Mouse (Mus musculus) mouse trophoblast stem cell (cell line): ENCODE measurements around the gene Dgcr6.

ENCODE experiments used
- in situ Hi-C, 2 experiments: fragments of 300-500 bp; cut with MseI, MboI; formaldehyde crosslinking; loops; 2 replicates in 1 of 2; 3 replicates in 1 of 2; pipeline ENCODE4 v1.15.1; 2025

Gene Dgcr6

DNA sequence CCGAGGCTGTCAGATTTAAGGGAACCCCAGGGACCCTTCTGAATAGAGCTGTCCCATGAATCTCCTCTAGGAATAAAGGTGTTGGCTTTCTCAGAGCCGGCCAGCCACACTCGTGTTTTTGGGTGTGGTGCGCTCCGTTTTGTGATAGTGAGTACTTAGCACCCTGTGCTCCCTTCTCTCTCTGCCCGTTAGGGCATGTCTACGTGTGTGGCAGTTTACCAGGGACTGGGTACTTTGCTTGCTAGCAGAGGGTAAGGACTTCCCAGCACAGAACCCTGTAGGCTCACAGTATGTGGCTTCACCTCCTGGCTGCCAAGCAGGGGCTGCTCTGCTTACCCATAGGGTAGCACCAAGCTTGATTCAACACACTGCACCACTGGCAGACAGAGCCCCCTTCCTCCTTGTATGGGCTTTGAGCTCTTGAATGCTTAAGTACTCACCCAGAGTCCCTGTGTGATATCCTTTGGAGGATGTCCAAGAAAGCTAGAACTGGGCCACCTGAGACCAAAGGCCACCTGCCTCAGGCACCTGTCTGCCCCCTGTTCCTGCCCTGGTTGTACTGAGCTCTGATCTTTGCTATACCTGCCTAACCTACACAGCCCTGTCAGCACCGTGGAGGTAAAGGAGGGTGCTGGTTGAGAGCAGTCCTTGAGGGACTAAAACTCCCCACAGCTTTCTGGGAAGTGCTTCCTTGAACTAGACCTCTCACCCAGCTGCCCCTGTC, 16.2 kb downstream of the Dgcr6 start:
- in situ Hi-C loops = no loop called here

DNA sequence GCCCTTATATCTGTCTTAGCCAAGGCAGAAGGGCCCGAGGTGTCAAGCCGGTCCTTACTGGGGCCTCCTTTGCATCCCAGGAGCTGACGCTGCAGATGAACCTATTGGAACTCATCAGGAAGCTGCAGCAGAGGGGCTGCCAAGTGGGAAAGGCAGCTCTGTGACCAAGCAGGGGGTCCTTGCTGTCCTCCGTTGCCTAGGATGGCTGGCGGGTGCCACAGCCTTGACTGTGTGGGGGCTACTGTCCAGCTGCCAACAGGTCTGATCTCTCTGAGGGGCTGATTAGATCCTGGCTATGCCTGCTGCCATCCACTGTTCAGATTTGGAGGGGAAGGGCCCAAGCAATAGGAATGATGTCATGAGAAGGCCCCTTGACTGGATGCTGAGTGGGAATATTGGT, 18.1 kb downstream of the Dgcr6 start:
- in situ Hi-C loops = no loop called here

DNA sequence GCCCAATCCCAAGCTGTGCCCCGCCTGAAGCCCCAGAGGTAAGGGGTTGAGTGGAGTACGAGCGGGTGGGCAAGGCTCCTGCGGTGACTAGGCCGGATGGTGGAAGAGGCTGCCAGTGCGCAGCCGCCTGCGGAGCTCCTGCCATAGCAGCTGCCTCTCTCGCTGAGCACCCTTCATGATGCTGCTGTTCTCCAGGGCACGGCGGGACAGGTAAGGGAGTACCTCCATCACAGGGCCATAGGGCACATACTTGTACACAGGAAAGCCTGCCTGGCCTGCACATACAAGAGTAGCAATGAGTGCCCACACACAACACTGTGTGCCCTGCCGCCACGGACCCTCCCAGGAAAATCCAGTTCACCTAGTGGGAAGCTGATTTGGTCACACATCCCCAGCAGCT, 19.4 kb downstream of the Dgcr6 start:
- in situ Hi-C loops = no loop called here

DNA sequence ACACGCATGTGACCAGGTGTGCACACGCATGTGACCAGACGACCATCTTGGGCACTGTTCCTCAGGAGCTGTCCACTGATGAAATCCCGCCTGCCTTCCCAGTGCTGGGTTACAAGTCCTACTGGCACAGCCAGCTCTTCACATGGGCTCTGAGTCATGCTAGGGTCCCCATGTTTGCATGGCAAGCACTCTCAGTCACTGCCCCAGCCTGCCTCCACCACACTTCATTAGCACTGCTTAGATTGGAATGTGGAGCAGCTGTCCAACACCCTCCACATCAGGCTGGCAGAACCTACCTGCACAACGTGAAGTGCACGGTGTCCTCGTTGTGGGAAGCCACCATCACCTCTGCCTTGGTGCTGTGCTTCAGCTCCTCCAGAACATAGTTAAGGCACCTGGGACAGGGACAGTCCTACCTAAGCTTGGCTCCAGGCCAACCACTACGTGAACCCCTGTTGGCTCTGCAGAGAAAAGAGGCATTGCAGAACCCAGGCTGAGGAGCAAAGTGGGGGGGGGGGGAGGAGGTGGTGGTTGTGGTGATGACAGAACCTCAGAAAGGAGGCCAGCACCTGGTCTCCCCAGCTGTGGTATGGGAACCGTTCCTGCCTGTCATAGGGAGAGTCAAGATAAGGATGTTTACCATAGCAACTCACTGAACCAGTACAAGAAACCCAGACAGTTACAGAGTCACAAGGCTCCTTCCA, 20.8 kb downstream of the Dgcr6 start:
- in situ Hi-C loops = no loop called here

DNA sequence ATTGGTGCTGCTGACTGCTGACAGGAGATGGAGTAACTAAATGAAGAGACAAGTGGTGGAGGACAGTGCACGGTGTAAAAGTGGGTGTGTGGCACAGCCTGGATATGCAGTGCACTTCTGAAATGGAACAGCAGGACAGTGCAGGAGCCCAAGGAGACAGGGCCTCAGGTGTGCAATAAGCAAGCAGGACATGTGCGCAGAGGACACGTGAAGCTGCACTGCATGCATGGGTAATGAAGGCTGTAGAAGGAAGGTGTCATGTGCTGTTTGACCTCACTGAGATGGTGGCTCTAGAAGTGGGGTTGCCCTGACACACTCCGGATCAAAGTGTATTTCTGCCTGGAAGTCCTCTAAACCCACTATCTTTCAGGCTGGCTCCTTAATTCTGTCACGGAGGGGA, 22.0 kb downstream of the Dgcr6 start:
- in situ Hi-C loops = no loop called here

DNA sequence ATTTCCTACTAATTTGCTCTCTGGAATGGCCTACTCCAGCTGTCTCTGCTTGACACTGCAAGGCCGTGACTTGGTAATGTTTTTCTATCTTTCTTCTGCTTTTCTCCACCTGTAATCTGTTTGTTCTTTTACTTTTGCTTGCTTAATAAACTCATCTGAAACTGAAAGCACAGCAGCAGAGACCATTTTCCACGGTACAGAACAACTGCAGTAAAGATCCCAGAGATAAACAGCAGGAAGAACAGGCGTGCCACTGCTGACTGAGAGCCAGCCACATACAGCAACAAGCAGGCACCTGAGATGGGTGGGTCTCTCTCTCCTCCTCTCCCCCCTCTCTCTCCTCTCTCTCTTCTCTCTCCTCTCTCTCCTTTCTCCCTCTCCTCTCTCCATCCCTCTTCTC, 22.5 kb downstream of the Dgcr6 start:
- in situ Hi-C loops = no loop called here

DNA sequence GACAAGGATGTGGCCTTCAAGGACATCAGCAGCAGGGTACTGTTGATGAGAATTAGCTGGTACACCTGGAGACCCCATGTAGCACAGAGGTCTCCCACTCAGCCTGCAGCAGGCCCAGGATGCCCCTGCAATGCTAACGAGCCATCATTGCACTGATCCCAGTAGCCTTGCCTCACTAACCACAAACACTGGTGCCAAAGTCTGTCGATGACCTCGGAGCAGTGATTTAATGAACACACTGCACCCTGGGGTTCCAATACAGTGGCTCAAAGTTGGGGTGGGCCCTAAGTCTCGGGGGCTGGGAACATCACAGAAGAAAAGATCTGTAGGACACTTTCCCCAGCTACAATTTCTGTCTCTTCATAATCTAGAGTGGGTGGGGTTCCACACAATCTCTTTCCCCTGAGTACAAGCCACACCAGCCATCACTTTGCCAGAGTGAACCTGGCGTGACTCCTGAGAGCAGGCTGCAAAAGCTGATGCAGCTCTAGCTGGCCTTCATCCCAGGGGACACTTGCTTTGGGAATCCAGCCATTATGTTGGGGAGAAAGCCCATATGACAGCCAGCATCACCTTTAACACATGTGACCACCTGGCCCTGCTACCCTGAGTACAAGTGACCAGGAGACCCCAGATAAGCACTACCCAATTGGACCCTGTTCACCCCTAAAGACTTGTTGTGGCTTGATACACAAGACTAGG, 25.8 kb downstream of the Dgcr6 start:
- in situ Hi-C loops = no loop called here

DNA sequence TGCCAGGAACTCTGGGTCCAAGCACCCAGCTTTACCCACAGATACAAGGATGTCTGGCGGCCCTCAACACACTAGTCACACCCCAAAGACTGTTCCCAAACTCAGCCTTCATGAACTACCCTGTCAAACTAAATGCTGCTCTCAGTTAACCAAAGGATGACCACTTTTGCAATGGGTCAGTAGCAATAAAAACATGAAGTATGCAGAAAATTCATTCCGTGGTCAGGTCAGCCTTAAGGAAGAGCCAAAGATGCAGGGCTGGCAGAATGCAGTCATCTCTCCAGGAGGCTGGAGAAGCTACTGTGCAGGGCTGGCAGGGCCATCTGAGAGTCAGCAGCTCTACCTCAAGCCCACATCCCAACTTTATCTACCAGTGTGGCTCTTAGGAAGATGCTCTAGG, 26.6 kb downstream of the Dgcr6 start:
- in situ Hi-C loops = no loop called here

DNA sequence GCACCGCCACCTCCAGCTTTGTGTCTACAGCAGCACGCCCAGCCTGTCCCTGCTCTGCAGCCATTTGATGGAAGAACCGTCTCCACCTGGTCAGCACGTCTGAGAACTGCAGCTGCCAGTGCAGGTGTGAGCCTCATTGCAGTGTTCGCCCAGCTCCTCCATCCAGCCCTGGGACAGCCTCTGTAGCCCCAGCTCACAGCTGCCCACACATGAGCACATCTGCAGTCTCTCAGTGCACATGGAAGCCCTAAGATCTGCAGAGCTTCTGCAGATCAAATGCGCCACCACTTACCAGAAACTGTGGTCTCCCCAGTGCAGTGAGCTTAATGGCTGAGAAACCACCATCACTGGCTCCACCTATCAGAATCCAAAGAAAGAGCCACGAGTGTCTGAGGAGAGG, 27.5 kb downstream of the Dgcr6 start:
- in situ Hi-C loops = no loop called here

DNA sequence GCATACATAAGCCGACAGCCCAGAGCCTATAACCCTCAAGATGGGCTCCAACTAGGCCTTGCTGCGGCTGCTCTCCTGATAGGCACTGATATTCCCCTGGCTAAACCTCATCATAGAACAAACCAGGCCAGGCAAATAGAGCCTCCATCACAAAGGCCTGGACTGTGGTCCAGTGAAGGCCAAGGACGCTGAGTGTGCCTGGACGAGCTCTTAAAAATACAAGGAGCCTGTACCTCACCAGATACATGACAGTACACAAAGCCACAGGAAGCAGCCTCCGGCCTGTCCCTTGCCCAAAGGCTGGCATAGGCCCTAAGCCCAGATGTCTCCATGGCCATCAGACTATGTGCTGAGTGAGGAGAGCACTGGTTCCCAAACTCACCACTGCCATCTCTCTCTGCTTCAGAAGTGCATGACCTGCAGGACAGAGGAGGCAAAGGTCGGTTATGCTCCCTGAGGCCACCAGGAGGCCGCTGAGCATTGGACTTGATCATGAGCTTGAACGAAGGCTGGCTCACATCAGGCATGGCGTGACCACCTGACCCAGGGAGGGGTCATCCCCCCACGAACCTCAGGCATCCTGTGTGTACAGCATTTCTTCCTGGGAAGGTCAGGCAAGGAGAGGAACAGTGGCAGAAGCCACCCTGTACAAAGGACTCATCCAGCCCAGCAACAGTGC, 28.6 kb downstream of the Dgcr6 start:
- in situ Hi-C loops = no loop called here

DNA sequence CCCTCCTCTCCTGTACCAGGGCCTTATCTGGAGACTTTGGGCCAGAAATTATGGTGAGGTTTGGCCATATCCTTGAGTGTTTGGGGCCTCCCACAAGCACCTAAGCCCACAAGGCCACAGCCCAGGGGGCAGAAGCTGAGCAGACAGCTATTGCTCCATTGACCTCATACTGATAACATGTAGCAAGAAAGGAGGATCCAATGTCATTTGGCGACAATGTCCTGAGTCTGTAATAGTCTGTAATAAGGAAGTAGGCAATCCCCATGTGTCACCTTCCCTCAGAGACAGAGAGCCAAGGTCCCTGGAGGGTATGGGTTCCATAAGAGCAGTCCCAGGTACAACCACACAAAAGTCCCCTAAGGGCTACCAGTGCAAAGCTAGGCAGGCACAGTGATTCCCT, 29.6 kb downstream of the Dgcr6 start:
- in situ Hi-C loops = no loop called here

DNA sequence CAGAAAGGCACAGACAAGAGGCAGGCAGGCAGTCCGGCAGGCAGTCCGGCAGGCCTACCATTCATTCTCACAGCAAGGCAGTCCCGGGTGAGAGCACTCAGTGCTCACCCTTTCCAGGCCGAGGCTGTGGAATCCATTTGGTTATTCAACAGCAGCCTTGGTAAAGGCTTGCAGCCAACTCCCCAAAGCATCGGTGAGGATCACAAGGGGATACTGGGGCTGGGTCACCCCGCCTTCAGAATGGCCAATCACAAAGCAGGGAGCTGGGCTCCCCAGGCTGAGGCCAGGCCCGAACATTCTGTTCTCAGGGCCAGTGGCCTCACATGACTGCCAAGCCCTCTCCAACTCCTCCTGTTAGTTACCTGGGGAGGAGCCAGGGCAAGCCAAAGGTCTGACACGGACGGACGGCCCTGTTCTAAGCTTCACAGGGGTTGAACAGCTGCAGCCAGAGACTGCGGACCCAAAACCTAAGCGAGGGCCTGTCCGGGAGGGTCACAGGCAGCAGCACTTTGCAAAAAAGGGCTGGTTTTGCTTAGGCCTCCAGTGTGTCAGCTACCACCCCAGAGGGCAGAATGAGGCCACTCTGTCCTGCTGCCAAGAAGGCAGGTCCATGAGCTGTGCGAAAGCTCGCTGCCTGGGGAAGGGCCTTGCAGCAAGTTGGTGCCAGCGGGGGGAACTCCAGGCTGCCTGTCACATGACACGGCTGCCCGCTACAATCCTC, 30.7 kb downstream of the Dgcr6 start:
- in situ Hi-C loops = no loop called here

DNA sequence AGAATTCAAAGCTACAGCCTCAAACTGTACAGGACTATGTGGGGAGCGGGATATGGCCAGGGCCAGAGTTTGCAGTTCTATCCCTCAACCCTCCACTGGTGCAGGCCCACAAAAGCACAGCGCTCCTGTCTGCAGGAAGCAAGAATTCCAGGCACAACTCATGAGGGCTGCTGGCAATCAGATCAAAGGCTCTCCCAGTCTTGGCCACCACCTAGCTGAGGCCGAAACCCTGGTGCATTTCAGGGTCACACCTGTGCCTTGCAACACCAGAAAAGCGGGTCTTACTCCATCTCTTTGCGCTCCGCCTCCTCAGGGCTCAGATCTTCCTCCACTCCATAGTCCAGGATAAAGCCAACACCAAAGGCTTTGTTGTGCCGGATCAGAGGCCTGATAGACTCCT, 31.6 kb downstream of the Dgcr6 start:
- in situ Hi-C loops = no loop called here

DNA sequence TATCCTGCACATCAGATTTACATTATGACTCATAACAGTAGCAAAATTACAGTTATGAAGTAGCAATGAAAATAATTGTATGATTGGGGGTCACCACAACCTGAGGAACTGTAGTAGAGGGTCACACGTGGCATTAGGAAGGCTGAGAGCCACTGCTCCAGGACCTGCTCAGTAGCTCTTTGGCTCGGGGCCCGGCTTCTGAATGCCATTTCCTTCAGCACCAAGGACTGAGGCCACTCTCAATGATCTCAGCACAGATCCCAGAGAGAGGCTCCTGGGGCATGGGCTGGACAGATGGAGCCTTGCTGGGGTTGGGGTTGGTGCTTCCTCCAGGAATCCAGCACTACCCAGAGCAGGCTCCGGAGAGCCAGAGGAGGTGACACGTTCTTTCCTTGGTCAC, 34.4 kb downstream of the Dgcr6 start:
- in situ Hi-C loops = no loop called here

DNA sequence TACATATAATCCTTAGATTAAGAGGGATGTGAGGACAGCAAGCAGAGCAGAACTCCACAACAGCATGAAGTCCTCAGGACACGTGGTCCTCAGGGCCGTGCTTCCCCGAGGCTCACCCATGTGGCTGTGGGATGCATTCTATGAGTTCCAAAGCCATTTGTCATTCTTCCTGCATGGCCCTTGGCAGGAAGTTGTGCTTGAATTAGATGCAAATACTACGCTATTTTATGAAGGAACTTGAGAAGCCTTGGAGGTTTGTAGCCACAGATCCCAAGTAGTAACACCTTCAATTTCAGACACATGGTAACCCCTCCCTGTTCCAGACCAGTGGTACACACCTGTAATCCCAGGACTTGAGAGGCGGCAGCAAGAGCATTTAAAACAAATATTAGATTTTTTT, 43.7 kb downstream of the Dgcr6 start:
- in situ Hi-C loops = no loop called here

DNA sequence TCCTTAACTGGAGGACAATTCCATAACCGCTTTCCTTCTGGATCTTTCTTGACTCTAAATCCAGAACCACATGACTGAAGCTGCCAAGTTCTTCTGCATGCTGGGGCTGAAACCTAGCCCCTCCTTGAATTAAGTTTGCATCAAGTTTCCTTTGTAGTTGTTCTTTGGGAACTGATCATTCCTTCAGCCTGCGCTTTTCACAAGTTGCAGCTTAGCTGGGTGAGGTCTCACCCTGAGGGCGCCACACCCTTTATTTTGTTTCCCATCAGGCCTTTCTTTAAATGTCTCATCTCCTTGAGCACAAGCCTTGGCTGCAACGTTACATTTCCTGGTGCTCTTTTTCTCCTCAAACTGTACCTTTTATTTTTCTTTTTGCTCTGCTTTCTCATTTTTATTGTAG, 50.2 kb downstream of the Dgcr6 start:
- in situ Hi-C loops = no loop called here

DNA sequence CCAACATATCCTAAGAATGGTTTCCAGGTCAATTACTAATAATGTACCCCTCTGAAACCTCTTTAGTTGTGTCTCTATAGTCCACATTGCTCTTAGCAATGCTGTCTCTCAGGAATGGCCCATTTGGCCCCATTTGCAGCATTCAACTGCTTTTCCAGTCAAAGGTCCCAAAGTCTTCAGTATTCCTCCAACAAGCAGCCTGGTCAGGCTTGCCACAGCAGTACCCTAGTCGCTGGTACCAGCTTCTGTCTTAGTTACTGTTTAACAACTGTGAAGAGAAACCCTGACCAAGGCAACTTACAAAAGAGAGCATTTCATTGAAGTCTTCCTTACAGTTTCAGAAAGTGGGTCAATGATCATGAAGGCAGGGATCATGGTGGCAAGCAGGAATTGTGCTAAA, 50.7 kb downstream of the Dgcr6 start:
- in situ Hi-C loops = no loop called here

DNA sequence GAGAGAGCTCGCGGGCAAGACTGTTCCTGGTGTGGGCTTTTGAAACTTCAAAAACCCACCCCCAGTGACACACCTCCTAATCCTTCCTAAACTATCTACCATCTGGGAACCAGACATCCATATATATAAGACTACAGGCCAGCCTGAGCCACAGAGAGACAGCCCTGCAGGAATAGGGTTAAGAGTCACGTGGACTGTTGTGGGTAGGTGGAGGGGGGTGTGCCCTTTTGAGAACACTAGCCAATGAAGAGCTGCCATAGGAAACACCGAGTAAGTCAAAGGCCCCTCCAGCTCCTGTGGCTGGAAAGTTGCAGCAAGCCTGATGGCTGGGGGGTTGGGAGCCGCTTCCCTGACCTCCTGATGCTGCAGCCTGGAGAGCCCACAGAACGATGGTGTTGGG, 51.1 kb downstream of the Dgcr6 start:
- in situ Hi-C loops = no loop called here

DNA sequence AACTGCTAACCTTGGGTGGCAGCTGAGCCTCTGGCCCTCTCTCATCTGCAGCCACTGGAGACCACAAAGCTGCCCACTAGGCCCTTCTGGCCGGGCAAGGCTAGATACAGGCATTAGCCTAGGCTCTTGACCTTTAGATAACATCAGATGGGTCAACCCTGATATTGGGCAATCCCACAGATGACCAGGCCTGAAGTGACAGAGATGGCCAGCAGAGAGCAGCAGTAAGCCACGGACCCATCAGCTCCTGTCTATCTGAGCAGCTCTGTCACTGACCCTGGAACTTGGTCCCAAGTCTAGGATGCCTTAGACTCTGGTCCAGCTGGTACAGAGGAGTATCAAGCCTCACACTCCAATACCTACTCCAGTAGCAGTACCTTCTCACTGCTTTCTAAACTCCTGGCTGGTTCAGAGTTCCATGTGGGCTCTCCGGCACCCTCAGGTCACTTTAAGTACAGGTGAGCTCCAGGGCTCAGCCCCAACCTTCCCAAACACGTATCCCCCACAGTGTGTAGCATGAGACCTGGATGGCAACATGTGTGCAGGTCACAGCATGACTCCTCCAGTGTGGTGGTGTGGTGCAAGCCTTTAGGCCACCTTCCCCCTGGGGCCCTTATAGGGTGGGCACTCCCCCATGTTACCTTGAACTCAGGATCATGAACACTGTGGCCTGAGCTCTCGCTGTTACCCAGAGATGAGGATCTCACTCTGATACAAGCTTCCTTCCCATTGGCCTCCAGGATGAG, 55.7 kb downstream of the Dgcr6 start:
- in situ Hi-C loops = no loop called here

DNA sequence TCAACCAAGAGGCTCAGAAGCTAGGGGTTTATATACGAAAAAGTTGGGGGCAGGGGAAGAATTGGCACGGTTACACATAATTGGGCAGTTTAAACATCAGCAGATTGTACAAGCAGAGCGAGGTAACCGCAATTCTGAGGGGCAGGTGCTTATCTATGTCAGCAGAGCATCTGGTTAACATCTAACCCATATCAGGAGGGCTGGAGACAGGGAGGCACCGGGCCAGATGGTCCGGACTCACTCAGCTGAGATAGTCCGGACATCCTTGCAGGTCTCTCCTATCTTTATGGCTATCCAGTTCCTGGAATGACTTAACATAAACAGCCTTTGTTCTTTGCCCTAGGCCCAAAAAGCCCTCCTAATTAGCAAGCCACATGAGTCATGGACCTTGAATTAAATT, 58.4 kb downstream of the Dgcr6 start:
- in situ Hi-C loops = loop anchor here in 1 of 2 experiments (5.0 kb wide), 1 partner anchor 101 kb away; no protein-coding TSS in a partner anchor

DNA sequence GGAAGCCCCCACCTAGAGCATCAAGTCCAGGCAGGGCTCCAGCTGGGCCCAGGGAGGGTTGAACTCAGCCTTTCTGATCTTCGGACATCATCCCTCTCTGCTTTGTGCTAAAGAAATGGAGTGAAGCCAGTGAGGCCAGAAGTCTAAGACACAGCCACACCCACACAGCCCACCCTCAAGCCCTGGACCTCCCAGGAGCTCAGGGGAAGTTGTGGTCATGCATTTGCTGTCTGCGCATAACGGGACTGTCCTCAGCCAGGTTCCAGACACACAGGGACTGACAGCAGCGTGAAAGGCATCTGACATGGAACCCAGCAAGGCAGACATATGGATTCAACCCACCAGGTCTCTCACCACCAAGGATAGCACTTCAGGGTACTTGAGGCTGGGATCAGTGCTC, 63.8 kb downstream of the Dgcr6 start:
- in situ Hi-C loops = loop anchor here (5.0 kb wide), 2 partner anchors 61 to 96 kb away; no protein-coding TSS in a partner anchor
